Mouse (Mus musculus): ENCODE measurements around the gene Gbf1.

- TF ChIP-seq CTCF (IDR thresholded peaks at IDR 0.05; ENCODE audit: borderline replicate concordance, insufficient read depth, low read length) (no peak), POLR2A (IDR thresholded peaks at IDR 0.05; ENCODE audit: low read depth, low read length) (no peak)
Measured at GRCm38 (mm10) chr19:46303251-46304215, 151.2 kb downstream of the Gbf1 start.
